Mouse (Mus musculus) neural tube, postnatal 0 days (tissue): ENCODE results near the gene Dbx1. TPM values are rescaled to one million over a fixed set of nuclear protein-coding genes. Genes with fewer than 3 reads are reported as not detected.

Experiments
- polyA plus RNA-seq: library from polyadenylated mRNA; unstranded; fragments of >200 nt; fragmentation: Nextera tagmentation; extraction: Ambion mirVana; gene quantifications from 2 replicates; pipeline ENCODE4 v1.2.1, GENCODE M21; 2015

The Dbx1 gene
- 0.06 TPM in 1 of 2 replicates, not detected in the other for polyA plus RNA-seq

GRCm38 (mm10) chr7:49636491-49637115 lies at the start of gene Dbx1:
TSS of gene Dbx1 (minus strand) at chr7:49636849.

Other genes starting within 250 kb of the Dbx1 start
- gene Htatip2, start 122.3 kb upstream of the Dbx1 start, polyA plus RNA-seq = 8.4 and 9.2 TPM in 2 replicates
- 38.5 and 39.6 TPM in 2 replicates for gene Prmt3, start 141.5 kb upstream of the Dbx1 start, polyA plus RNA-seq